Comparison of ENCODE assay signal across 8 mouse cellular contexts in genomic region chr15:12203512-12204318, GRCm38 (mm10). TPM values are rescaled to one million over a fixed set of nuclear protein-coding genes. Genes with fewer than 3 reads are reported as not detected.
DNase-seq lines count a peak whose midpoint lies in the region; ATAC-seq lines count a peak whose summit lies in the region.

No protein-coding gene starts in this region.

- no peaks in the 10 kb centered on the region for H3K27me3 ChIP-seq in limb, embryonic 15.5 days
- H3K27me3 ChIP-seq in stomach, embryonic 15.5 days (replicated peaks), result no peaks in the 10 kb centered on the region

- no peak for ATAC-seq in limb, embryonic 15.5 days (ENCODE audit: insufficient number of reproducible peaks, low FRiP score, low TSS enrichment, low read depth)
- no peak for ATAC-seq in stomach, embryonic 15.5 days (ENCODE audit: insufficient read depth, low FRiP score, low read depth)

- WGBS in limb, embryonic 15.5 days, result 19% methylated on average over 10 of the region's 10 CpGs
- 17% methylated on average over 10 of the region's 10 CpGs for WGBS in stomach, embryonic 15.5 days

- H3K9me3 ChIP-seq in limb, embryonic 15.5 days, result no peaks in the 10 kb centered on the region
- no peaks in the 10 kb centered on the region for H3K9me3 ChIP-seq in stomach, embryonic 15.5 days

- H3K36me3 ChIP-seq in limb, embryonic 15.5 days, result no peaks in the 10 kb centered on the region
- H3K36me3 ChIP-seq in stomach, embryonic 15.5 days, result no peaks in the 10 kb centered on the region

- 0 out of 2 replicates have a peak overlapping the region, but pooled peaks have one; percentile 32 for H3K9ac ChIP-seq in limb, embryonic 15.5 days
- no peak overlapping the region for H3K9ac ChIP-seq in stomach, embryonic 15.5 days

- peak; percentile 39 for DNase-seq in cerebellum, adult 11-12 months
- DNase-seq in cerebellum, adult 11 months, result no peak
- peak; percentile 66 for DNase-seq in Muller cell, postnatal 12 days (ENCODE audit: inconsistent ontology term)
- peak; percentile 54 for DNase-seq in forelimb bud, embryonic 11.5 days (ENCODE audit: low read depth, low spot score)
- no peak for DNase-seq in thymus, postnatal 25 days
- DNase-seq in adrenal gland, postnatal 10 days, result no peak

- peaks cover 27% of the 10 kb centered on the region for H3K4me1 ChIP-seq in limb, embryonic 15.5 days
- H3K4me1 ChIP-seq in stomach, embryonic 15.5 days, result peaks cover 23% of the 10 kb centered on the region

- peak overlapping the region; percentile 63 for H3K4me2 ChIP-seq in limb, embryonic 15.5 days
- H3K4me2 ChIP-seq in stomach, embryonic 15.5 days, result peak overlapping the region; percentile 63

- peak overlapping the region; percentile 91 for H3K27ac ChIP-seq in limb, embryonic 15.5 days
- H3K27ac ChIP-seq in stomach, embryonic 15.5 days, result peak overlapping the region; percentile 91

- H3K4me3 ChIP-seq in limb, embryonic 15.5 days, result peak overlapping the region; percentile 78
- peak overlapping the region; percentile 87 for H3K4me3 ChIP-seq in stomach, embryonic 15.5 days (replicated peaks)

RNA-seq across cellular contexts. Expression of gene Mtmr12, which starts 1.1 kb away (rescaled TPM):
- polyA plus RNA-seq in limb, embryonic 15.5 days (2015; fragmentation: Nextera tagmentation; extraction: Ambion mirVana), result 15.0 TPM in 2 replicates
- 14.9 and 18.8 TPM in 2 replicates for polyA plus RNA-seq in stomach, embryonic 15.5 days (2015; fragmentation: Nextera tagmentation; extraction: Ambion mirVana)
- 10 to 100 TPM; 19.5 TPM for total RNA-seq in adrenal gland, postnatal 10 days (2021)

Comparison
In these comparisons a context has a peak if more than half of its experiments do, and no peak if none do; other contexts are left out.
1. DNase-seq: peak in cerebellum, adult 11-12 months (single experiment), Muller cell, postnatal 12 days (single experiment) and forelimb bud, embryonic 11.5 days (single experiment); none in cerebellum, adult 11 months (single experiment), thymus, postnatal 25 days (single experiment) and adrenal gland, postnatal 10 days (single experiment).